Mouse (Mus musculus) embryonic facial prominence, embryonic 13.5 days (tissue): ENCODE measurements around the gene Defa28. TPM values are rescaled to one million over a fixed set of nuclear protein-coding genes. Genes with fewer than 3 reads are reported as not detected.
"Not testable (repeated sequence)": the region's sequence is repeated elsewhere in the genome, so short reads cannot be mapped to it uniquely, and the experiment has no call there.

Experiments
- ATAC-seq: fragments of 200-750 bp; cut with Nextera tagmentation; 2 replicates; pipeline ENCODE4 v1.8.0; 2017; ENCODE audit warnings: low read depth; ENCODE audit not compliant: insufficient number of reproducible peaks, insufficient read depth, low FRiP score, low TSS enrichment
- H3K27ac ChIP-seq: fragments of 300-500 bp; sonication (generic); 2 replicates; pipeline ENCODE4 v1.5.1; 2015; ENCODE audit warnings: moderate library complexity, mild to moderate bottlenecking, inconsistent platforms
- H3K27me3 ChIP-seq: fragments of 300-500 bp; sonication (generic); 2 replicates; pipeline ENCODE4 v1.6.1; 2015; ENCODE audit warnings: mild to moderate bottlenecking, inconsistent platforms
- H3K36me3 ChIP-seq: fragments of 300-500 bp; sonication (generic); 2 replicates; pipeline ENCODE4 v1.6.1; 2015; ENCODE audit warnings: mild to moderate bottlenecking, inconsistent platforms
- H3K4me1 ChIP-seq: fragments of 300-500 bp; sonication (generic); 2 replicates; pipeline ENCODE4 v1.6.1; 2015; ENCODE audit warnings: inconsistent platforms
- H3K4me2 ChIP-seq: fragments of 300-500 bp; sonication (generic); 2 replicates; pipeline ENCODE4 v1.6.1; 2015; ENCODE audit warnings: moderate library complexity, mild to moderate bottlenecking, inconsistent platforms
- H3K4me3 ChIP-seq: fragments of 300-500 bp; sonication (generic); 2 replicates; pipeline ENCODE4 v1.5.1; 2015; ENCODE audit warnings: mild to moderate bottlenecking, inconsistent platforms
- H3K9ac ChIP-seq: fragments of 300-500 bp; sonication (generic); 2 replicates; pipeline ENCODE4 v1.6.1; 2015; ENCODE audit warnings: mild to moderate bottlenecking, inconsistent platforms
- H3K9me3 ChIP-seq: fragments of 300-500 bp; sonication (generic); 2 replicates; pipeline ENCODE4 v1.6.1; 2016; ENCODE audit warnings: inconsistent platforms
- WGBS: fragments of 180-500 bp; shearing (Covaris S2); methylation state at CpG from one replicate; pipeline ENCODE4 v1.1.7; 2015; ENCODE audit warnings: mixed read lengths; 5-methylcytosine and 5-hydroxymethylcytosine counted together
- polyA plus RNA-seq: library from polyadenylated mRNA; unstranded; fragments of >200 nt; fragmentation: Nextera tagmentation; extraction: Ambion mirVana; gene quantifications from 2 replicates; pipeline ENCODE4 v1.2.1, GENCODE M21; 2015

The Defa28 gene
- not detected in 2 replicates for polyA plus RNA-seq

GRCm38 (mm10) chr8:21582706-21583105, at the start of gene Defa28:
Gene Defa28, plus strand, starts transcription at chr8:21583006.
- H3K9me3 ChIP-seq, H3K27ac ChIP-seq, ATAC-seq, H3K4me2 ChIP-seq, H3K9ac ChIP-seq, H3K36me3 ChIP-seq, H3K4me1 ChIP-seq, H3K4me3 ChIP-seq, H3K27me3 ChIP-seq: not testable (repeated sequence)
- WGBS: no CpG with 5 or more reads among the region's 1 CpGs

GRCm38 (mm10) chr8:21565086-21565485, 17.7 kb upstream of the Defa28 start, which contains the start of gene Defa37:
Gene Defa37, plus strand, starts transcription at chr8:21565386.
- H3K27me3 ChIP-seq, H3K27ac ChIP-seq, H3K9ac ChIP-seq, ATAC-seq, H3K4me3 ChIP-seq, H3K9me3 ChIP-seq, H3K36me3 ChIP-seq, H3K4me1 ChIP-seq, H3K4me2 ChIP-seq: not testable (repeated sequence)
- no CpG with 5 or more reads among the region's 1 CpGs for WGBS

- not testable (repeated sequence) for H3K27me3 ChIP-seq, ATAC-seq, H3K9me3 ChIP-seq, H3K4me1 ChIP-seq, H3K27ac ChIP-seq, H3K9ac ChIP-seq, H3K4me3 ChIP-seq, H3K4me2 ChIP-seq, H3K36me3 ChIP-seq
- WGBS: no CpG with 5 or more reads among the region's 1 CpGs
Measured at GRCm38 (mm10) chr8:21594408-21594807, 11.6 kb downstream of the Defa28 start, which contains the start of gene Gm7861. Gene Gm7861, minus strand, starts transcription at chr8:21594508.

- ATAC-seq, H3K4me3 ChIP-seq, H3K4me1 ChIP-seq, H3K9ac ChIP-seq, H3K36me3 ChIP-seq, H3K4me2 ChIP-seq, H3K27ac ChIP-seq, H3K9me3 ChIP-seq, H3K27me3 ChIP-seq: not testable (repeated sequence)
- whole genome bisulfite sequencing: no CpG with 5 or more reads among the region's 1 CpGs
Measured at GRCm38 (mm10) chr8:21617883-21618282, 35.1 kb downstream of the Defa28 start, which contains the start of gene Defa26. Gene Defa26, plus strand, starts transcription at chr8:21618183.

Other genes starting within 250 kb of the Defa28 start
- gene Defa2, start 204.5 kb upstream of the Defa28 start, polyA plus RNA-seq: 2.1 TPM in 1 of 2 replicates, not detected in the other
- gene Defa33, start 191.2 kb upstream of the Defa28 start, polyA plus RNA-seq: 1.1 TPM in 1 of 2 replicates, not detected in the other
- not detected in 2 replicates for gene Defa36, start 155.6 kb upstream of the Defa28 start, polyA plus RNA-seq
- gene Gm7849, start 126.4 kb upstream of the Defa28 start, polyA plus RNA-seq: 0.83 TPM in 1 of 2 replicates, not detected in the other
- gene Defa20, start 73.7 kb upstream of the Defa28 start, polyA plus RNA-seq: not detected in 2 replicates
- not detected in 2 replicates for gene Defa32, start 54.0 kb upstream of the Defa28 start, polyA plus RNA-seq
- gene Defa37, start 17.6 kb upstream of the Defa28 start, polyA plus RNA-seq: 1.3 TPM in 1 of 2 replicates, not detected in the other
- not detected in 2 replicates for gene Gm7861, start 11.5 kb downstream of the Defa28 start, polyA plus RNA-seq
- gene Defa26, start 35.2 kb downstream of the Defa28 start, polyA plus RNA-seq: not detected in 2 replicates
- not detected in 2 replicates for gene Defa17, start 72.8 kb downstream of the Defa28 start, polyA plus RNA-seq
- gene Defa34, start 82.8 kb downstream of the Defa28 start, polyA plus RNA-seq: not detected in 2 replicates
- gene AY761184, start 120.6 kb downstream of the Defa28 start, polyA plus RNA-seq: not detected in 2 replicates
- gene Defa24, start 151.5 kb downstream of the Defa28 start, polyA plus RNA-seq: 2.5 TPM in 1 of 2 replicates, not detected in the other
- not detected in 2 replicates for gene Defb50, start 240.5 kb downstream of the Defa28 start, polyA plus RNA-seq